Mouse (Mus musculus): Measurements from ENCODE around the gene Ppp1r15a.

GRCm38 (mm10) chr7:45549641-45550436 is 23.8 kb upstream of the Ppp1r15a start:
- no peak for TF ChIP-seq CTCF (IDR thresholded peaks at IDR 0.05; ENCODE audit: borderline replicate concordance, extremely low read depth, insufficient read depth, insufficient read length)
- no peak for TF ChIP-seq POLR2A (IDR thresholded peaks at IDR 0.05; ENCODE audit: borderline replicate concordance, extremely low read depth, insufficient read depth, insufficient read length, poor library complexity, severe bottlenecking)

All from brain, embryonic 14.5 days (tissue).